Mouse (Mus musculus): ENCODE data around the gene Gm44502. TPM values are rescaled to one million over a fixed set of nuclear protein-coding genes. Genes with fewer than 3 reads are reported as not detected.

Gene Gm44502
- polyA plus RNA-seq, 1 experiment = 0.08 TPM

GRCm38 (mm10) chr15:89421938-89422337, 7.6 kb downstream of the Gm44502 start:
- Histone ChIP-seq H3K36me3 (ENCODE audit: control insufficient read depth) (peaks cover 64% of the 10 kb centered on the region), H3K4me1 (ENCODE audit: control insufficient read depth) (peaks cover 11% of the 10 kb centered on the region), H3K27me3 (ENCODE audit: control insufficient read depth) (no peaks in the 10 kb centered on the region), H3K9me3 (ENCODE audit: control insufficient read depth, low read length) (no peaks in the 10 kb centered on the region), H3K4me3 (replicated peaks) (no peak overlapping the region)
- no peak for TF ChIP-seq TAL1 (IDR thresholded peaks at IDR 0.05; ENCODE audit: low read length)
- no peak for TF ChIP-seq GATA1 (IDR thresholded peaks at IDR 0.05; ENCODE audit: low read length)

- Histone ChIP-seq H3K9me3 (ENCODE audit: control insufficient read depth, low read length) (peaks cover under 1% of the 10 kb centered on the region; the same call in 1 of the 2 replicates), H3K4me3 (replicated peaks) (no peak overlapping the region), H3K36me3 (ENCODE audit: control insufficient read depth) (peaks cover 26% of the 10 kb centered on the region), H3K4me1 (ENCODE audit: control insufficient read depth) (no peaks in the 10 kb centered on the region), H3K27me3 (ENCODE audit: control insufficient read depth) (no peaks in the 10 kb centered on the region)
- TF ChIP-seq GATA1 (IDR thresholded peaks at IDR 0.05; ENCODE audit: low read length) = no peak
Measured at GRCm38 (mm10) chr15:89415282-89415681, 14.2 kb downstream of the Gm44502 start.

GRCm38 (mm10) chr15:89410118-89410517, 19.4 kb downstream of the Gm44502 start, which contains the start of gene Syce3:
Syce3 (minus strand) TSS chr15:89410503.
- TF ChIP-seq GATA1 (IDR thresholded peaks at IDR 0.05; ENCODE audit: low read length) = no peak
- no peak for TF ChIP-seq TAL1 (IDR thresholded peaks at IDR 0.05; ENCODE audit: low read length)
- Histone ChIP-seq H3K4me3 (replicated peaks) (no peak within 1 kb of the TSS), H3K9me3 (ENCODE audit: control insufficient read depth, low read length) (peaks cover 12% of the 10 kb centered on the region), H3K36me3 (ENCODE audit: control insufficient read depth) (no peaks in the 10 kb centered on the region), H3K4me1 (ENCODE audit: control insufficient read depth) (no peaks in the 10 kb centered on the region), H3K27me3 (ENCODE audit: control insufficient read depth) (no peaks in the 10 kb centered on the region)

- H3K4me1 ChIP-seq (ENCODE audit: control insufficient read depth) = no peaks in the 10 kb centered on the region
- H3K9me3 ChIP-seq (ENCODE audit: control insufficient read depth, low read length) = peaks cover 14% of the 10 kb centered on the region
- H3K4me3 ChIP-seq (replicated peaks) = no peak overlapping the region
- TF ChIP-seq TAL1 (IDR thresholded peaks at IDR 0.05; ENCODE audit: low read length) = no peak
- no peak for TF ChIP-seq GATA1 (IDR thresholded peaks at IDR 0.05; ENCODE audit: low read length)
- no peaks in the 10 kb centered on the region for H3K36me3 ChIP-seq (ENCODE audit: control insufficient read depth)
- H3K27me3 ChIP-seq (ENCODE audit: control insufficient read depth) = no peaks in the 10 kb centered on the region
Measured at GRCm38 (mm10) chr15:89406691-89407090, 22.8 kb downstream of the Gm44502 start.

GRCm38 (mm10) chr15:89404831-89405623, 24.5 kb downstream of the Gm44502 start:
- Histone ChIP-seq H3K4me1 (ENCODE audit: control insufficient read depth) (no peaks in the 10 kb centered on the region), H3K9me3 (ENCODE audit: control insufficient read depth, low read length) (peaks cover 10% of the 10 kb centered on the region), H3K36me3 (ENCODE audit: control insufficient read depth) (no peaks in the 10 kb centered on the region), H3K27me3 (ENCODE audit: control insufficient read depth) (no peaks in the 10 kb centered on the region), H3K4me3 (replicated peaks) (no peak overlapping the region)
- TF ChIP-seq TAL1 (IDR thresholded peaks at IDR 0.05; ENCODE audit: low read length) (no peak), GATA1 (IDR thresholded peaks at IDR 0.05; ENCODE audit: low read length) (no peak)

- H3K4me1 ChIP-seq (ENCODE audit: control insufficient read depth) = no peaks in the 10 kb centered on the region
- peaks cover 5% of the 10 kb centered on the region; the same call in 1 of the 2 replicates for H3K9me3 ChIP-seq (ENCODE audit: control insufficient read depth, low read length)
- TF ChIP-seq GATA1 (IDR thresholded peaks at IDR 0.05; ENCODE audit: low read length) (no peak), TAL1 (IDR thresholded peaks at IDR 0.05; ENCODE audit: low read length) (no peak)
- H3K4me3 ChIP-seq (replicated peaks) = no peak overlapping the region
- no peaks in the 10 kb centered on the region for H3K36me3 ChIP-seq (ENCODE audit: control insufficient read depth)
- no peaks in the 10 kb centered on the region for H3K27me3 ChIP-seq (ENCODE audit: control insufficient read depth)
Measured at GRCm38 (mm10) chr15:89402471-89402870, 27.0 kb downstream of the Gm44502 start.

GRCm38 (mm10) chr15:89399716-89400115, 29.8 kb downstream of the Gm44502 start:
- no peak overlapping the region for H3K4me3 ChIP-seq (replicated peaks)
- TF ChIP-seq GATA1 (IDR thresholded peaks at IDR 0.05; ENCODE audit: low read length) = no peak
- no peak for TF ChIP-seq TAL1 (IDR thresholded peaks at IDR 0.05; ENCODE audit: low read length)
- H3K36me3 ChIP-seq (ENCODE audit: control insufficient read depth) = no peaks in the 10 kb centered on the region
- H3K4me1 ChIP-seq (ENCODE audit: control insufficient read depth) = no peaks in the 10 kb centered on the region
- H3K9me3 ChIP-seq (ENCODE audit: control insufficient read depth, low read length) = 0 out of 2 replicates have a peak, but pooled peaks cover 2% of the 10 kb centered on the region
- no peaks in the 10 kb centered on the region for H3K27me3 ChIP-seq (ENCODE audit: control insufficient read depth)

- H3K9me3 ChIP-seq (ENCODE audit: control insufficient read depth, low read length) = 0 out of 2 replicates have a peak, but pooled peaks cover 2% of the 10 kb centered on the region
- no peaks in the 10 kb centered on the region for H3K4me1 ChIP-seq (ENCODE audit: control insufficient read depth)
- no peak overlapping the region for H3K4me3 ChIP-seq (replicated peaks)
Measured at GRCm38 (mm10) chr15:89398146-89398545, 31.4 kb downstream of the Gm44502 start.

GRCm38 (mm10) chr15:89396883-89397282, 32.6 kb downstream of the Gm44502 start:
- Histone ChIP-seq H3K27me3 (ENCODE audit: control insufficient read depth) (no peaks in the 10 kb centered on the region; the same call in 1 of the 2 replicates), H3K9me3 (ENCODE audit: control insufficient read depth, low read length) (no peaks in the 10 kb centered on the region), H3K4me3 (replicated peaks) (no peak overlapping the region), H3K36me3 (ENCODE audit: control insufficient read depth) (no peaks in the 10 kb centered on the region), H3K4me1 (ENCODE audit: control insufficient read depth) (no peaks in the 10 kb centered on the region)
- TF ChIP-seq TAL1 (IDR thresholded peaks at IDR 0.05; ENCODE audit: low read length) (no peak), GATA1 (IDR thresholded peaks at IDR 0.05; ENCODE audit: low read length) (no peak)

More at GRCm38 (mm10) chr15:89398146-89398545, 31.4 kb downstream of the Gm44502 start:
- H3K27me3 ChIP-seq (ENCODE audit: control insufficient read depth) = no peaks in the 10 kb centered on the region
- TF ChIP-seq TAL1 (IDR thresholded peaks at IDR 0.05; ENCODE audit: low read length) = no peak
- no peak for TF ChIP-seq GATA1 (IDR thresholded peaks at IDR 0.05; ENCODE audit: low read length)
- no peaks in the 10 kb centered on the region for H3K36me3 ChIP-seq (ENCODE audit: control insufficient read depth)
